Mouse (Mus musculus) small intestine, adult 2 months (tissue): ENCODE measurements around the gene Ddx18.

Source experiments
- CTCF ChIP-seq: fragments of 200-500 bp; IDR thresholded peaks from 2 replicates; pipeline ENCODE4 v1.5.1; 2012; ENCODE audit warnings: low read depth, mild to moderate bottlenecking, control low read depth, inconsistent platforms, low read length, moderate library complexity, mixed read lengths; ENCODE audit not compliant: insufficient replicate concordance, insufficient read length; ENCODE audit errors: extremely low read depth
- POLR2A ChIP-seq: fragments of 200-500 bp; IDR thresholded peaks from 2 replicates; pipeline ENCODE4 v1.6.1; 2012; ENCODE audit warnings: low read depth, mild to moderate bottlenecking, control low read depth, inconsistent platforms, low read length, moderate library complexity

GRCm38 (mm10) chr1:121548667-121549066 lies 19.1 kb downstream of the Ddx18 start:
- TF ChIP-seq CTCF (no peak), POLR2A (no peak)
